Mouse (Mus musculus) ES-CJ7 (cell line): Measurements from ENCODE around the gene Fhit.

ENCODE experiments used
- DNase-seq: peaks from one replicate; pipeline ENCODE4 v3.0.0; 2011; ENCODE audit warnings: low read depth, low spot score

Gene Fhit

GRCm38 (mm10) chr14:10139311-10139710 is 1022.5 kb downstream of the Fhit start:
- DNase-seq = no peak

GRCm38 (mm10) chr14:10133873-10134272 is 1028.0 kb downstream of the Fhit start:
- no peak for DNase-seq

DNA sequence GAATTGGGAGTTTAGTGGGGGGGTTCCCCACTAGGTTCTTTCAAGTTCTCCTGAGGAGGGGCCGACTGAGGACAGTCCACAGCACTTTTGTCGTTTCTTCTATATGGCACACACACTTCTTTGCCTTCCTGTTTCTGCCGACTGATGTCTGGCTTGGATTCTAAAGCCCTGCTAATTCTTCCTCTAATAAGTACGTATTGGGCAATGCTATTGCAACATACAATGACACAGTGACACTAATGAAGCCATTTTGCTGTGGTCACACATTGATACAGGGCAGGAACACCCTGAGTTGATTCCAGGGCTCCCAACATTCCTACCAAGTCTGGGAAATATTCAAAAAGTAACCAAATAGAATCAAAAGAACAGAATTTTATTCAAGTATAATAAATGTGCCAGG is 1032.2 kb downstream of the Fhit start:
- no peak for DNase-seq

GRCm38 (mm10) chr14:10129088-10129487 is 1032.7 kb downstream of the Fhit start:
- no peak for DNase-seq

GRCm38 (mm10) chr14:10126536-10126935 is 1035.3 kb downstream of the Fhit start:
- DNase-seq = no peak

DNA sequence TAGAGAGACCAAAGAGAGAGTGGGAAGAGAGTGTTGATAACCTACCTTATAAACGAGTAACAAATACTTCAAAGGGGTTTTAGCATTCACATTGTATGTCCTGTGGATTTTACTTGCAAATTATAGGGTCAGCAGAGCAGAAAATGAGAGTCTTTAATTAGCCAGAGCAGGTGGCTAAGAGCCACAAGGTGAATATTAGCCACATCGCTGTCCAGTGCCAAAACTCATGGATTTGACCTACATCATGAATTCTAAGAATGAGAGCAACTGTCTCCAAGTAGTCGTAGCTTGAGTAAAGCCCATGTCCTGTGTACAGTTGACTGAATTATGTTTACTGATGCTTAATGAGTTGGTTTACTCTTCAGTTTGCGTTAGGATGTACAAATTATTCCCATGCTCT is 1039.7 kb downstream of the Fhit start:
- DNase-seq = no peak

DNA sequence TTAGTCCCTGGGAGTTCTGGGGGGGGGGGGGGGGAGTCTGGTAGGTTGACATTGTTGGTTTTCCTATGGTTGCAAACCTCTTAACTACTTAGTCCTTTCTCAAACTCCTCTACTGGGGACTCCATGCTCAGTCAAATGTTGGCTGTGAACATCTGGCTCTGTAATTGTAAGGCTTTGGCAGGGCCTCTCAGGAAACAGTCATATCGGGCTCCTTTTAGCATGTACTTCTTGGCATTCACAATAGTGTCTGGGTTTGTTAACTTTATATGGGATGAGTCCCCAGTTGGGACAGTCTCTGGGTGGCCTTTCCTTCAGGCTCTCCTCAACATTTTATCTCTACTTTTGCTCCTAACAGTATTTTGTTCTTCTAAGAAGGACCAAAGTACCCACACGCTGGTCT is 1065.6 kb downstream of the Fhit start:
- DNase-seq = no peak

DNA sequence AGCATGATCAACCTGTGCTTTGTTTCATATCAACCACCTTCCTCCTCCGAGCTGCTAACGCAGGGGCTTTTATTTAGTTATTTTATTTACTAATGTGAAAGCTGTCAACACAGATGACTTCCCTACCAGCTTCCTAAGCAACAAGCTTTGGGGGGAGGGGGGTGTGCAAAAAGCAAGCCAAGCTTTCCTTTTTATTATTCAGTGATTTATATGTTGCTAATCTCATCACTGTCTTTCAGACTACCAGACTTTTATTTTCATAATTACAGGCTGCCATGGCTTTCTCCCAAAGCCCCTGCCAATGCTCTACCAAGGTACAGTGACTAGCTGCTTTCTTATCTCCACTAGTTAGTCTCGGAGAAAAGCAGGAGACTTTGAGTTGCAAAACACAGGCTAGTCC is 1082.8 kb downstream of the Fhit start:
- no peak for DNase-seq

DNA sequence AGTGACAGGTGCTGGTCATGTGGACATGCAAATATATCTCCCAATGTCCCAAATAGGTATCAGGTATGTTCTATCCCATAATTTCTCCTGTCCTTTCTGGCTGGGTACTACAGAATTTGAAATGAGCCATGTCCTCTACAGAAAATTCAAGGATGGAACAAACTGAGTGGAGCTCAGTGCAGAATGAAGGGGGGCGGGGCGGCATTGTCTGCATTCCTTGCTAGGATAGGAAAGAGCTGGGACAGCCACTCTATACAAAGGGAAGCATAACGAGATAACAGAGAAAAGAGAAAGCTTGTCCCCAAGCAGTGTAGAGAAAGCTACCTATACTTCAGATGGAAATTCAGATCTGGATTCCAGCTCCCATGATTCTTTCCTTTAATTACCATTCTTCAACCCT is 1111.9 kb downstream of the Fhit start:
- DNase-seq = peak; percentile 3

DNA sequence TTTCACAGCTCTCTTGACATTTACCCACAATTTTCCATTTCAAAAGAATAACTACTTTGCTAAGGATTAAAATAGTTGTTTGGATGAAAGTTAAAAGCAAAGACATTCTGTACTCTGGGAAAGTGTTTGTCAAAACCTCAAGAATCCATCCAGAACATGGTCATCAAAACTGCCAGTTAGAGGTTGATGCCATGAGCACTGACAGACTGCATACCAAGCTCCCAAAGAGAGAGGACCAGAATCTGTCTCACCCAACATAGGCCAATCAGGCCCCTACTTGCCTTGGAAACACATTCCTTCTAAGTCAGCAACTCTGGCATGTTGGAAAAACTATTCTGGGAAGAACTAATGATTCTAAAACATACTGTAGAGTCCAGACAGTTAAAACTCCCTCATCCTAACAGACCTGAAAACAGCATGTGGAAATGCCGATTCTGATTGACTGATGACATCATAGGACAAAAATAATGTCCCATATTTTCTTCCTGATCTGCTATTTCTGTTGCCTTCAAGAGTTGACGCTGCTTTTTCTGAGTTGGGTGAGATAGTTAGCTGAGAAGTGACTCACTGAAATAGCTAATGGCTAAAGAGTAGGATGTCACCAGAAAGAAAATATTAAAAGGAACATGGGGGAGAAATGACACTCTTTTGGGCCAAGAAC is 1114.6 kb downstream of the Fhit start:
- DNase-seq = no peak

GRCm38 (mm10) chr14:10046336-10047122 is 1115.3 kb downstream of the Fhit start:
- no peak for DNase-seq

- DNase-seq = no peak
Observed at GRCm38 (mm10) chr14:10038021-10038420, 1123.8 kb downstream of the Fhit start.

- DNase-seq = no peak
Observed at GRCm38 (mm10) chr14:10036685-10037215, 1125.1 kb downstream of the Fhit start.

DNA sequence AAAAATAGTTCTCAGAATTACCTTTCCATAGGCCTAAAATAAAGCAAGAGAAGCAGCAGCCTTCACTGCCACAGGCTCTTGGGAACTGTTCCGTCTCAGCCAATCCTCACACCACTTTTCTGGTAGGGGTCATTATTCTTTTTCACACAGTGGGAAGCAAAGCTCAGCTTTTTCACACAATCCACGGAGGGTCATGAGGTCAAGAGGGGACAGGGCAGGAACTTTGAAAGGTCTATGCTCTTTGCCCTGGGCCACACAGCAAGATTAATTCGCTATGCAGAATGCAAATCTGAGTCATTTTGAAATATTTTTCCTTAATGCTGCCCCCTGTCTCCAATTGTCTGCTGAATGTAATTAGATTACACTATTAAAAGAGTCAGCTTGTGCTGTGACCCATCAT is 1126.2 kb downstream of the Fhit start:
- no peak for DNase-seq

DNA sequence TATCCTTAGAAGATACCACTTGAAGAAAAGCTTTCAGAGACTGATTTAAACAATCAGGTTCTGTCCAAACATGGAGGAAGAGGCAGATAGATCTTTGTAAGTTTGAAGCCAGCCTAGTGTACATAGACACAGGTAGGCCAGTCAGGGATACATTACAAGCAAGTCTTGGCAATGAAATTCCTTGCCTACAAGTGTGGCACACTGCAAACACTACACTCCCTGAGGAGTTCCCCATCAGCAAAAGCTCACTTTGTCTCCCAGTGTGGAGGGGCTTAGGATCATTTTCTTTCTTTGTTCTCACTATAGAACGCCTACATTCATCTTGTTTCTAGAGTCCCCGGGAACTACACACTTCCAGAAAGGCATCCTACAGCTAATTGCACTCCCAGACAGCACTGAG is 1126.6 kb downstream of the Fhit start:
- no peak for DNase-seq

GRCm38 (mm10) chr14:10023382-10023781 is 1138.5 kb downstream of the Fhit start:
- DNase-seq = no peak

GRCm38 (mm10) chr14:10022304-10022703 is 1139.5 kb downstream of the Fhit start:
- no peak for DNase-seq

- DNase-seq = peak; percentile 16
Observed at GRCm38 (mm10) chr14:10020400-10021140, 1141.3 kb downstream of the Fhit start.

GRCm38 (mm10) chr14:10013817-10014266 is 1148.0 kb downstream of the Fhit start:
- no peak for DNase-seq

- DNase-seq = no peak
Observed at GRCm38 (mm10) chr14:10013003-10013816, 1148.6 kb downstream of the Fhit start.

GRCm38 (mm10) chr14:10006278-10006677 is 1155.6 kb downstream of the Fhit start:
- no peak for DNase-seq
